Mouse (Mus musculus) olfactory bulb, adult 2 months (tissue): ENCODE measurements around the gene Slc35d2. TPM values are rescaled to one million over a fixed set of nuclear protein-coding genes. Genes with fewer than 3 reads are reported as not detected.
A peak's percentile ranks its signal among the peaks of the same experiment; 100 is the strongest.

Experiments
- H3K27ac ChIP-seq: fragments of 200-500 bp; 2 replicates; pipeline ENCODE4 v1.5.1; 2012; ENCODE audit warnings: low read depth, low read length; ENCODE audit not compliant: insufficient read depth
- H3K4me1 ChIP-seq: fragments of 200-500 bp; 2 replicates; pipeline ENCODE4 v1.6.1; 2012; ENCODE audit warnings: low read length; ENCODE audit not compliant: control insufficient read depth, insufficient read depth
- H3K4me3 ChIP-seq: fragments of 200-500 bp; 2 replicates; pipeline ENCODE4 v1.5.1; 2012; ENCODE audit warnings: mild to moderate bottlenecking, low read depth, low read length, moderate library complexity; ENCODE audit not compliant: insufficient read depth
- CTCF ChIP-seq: fragments of 200-500 bp; IDR thresholded peaks from 2 replicates; pipeline ENCODE4 v1.5.1; 2012; ENCODE audit warnings: low read depth, mild to moderate bottlenecking, low read length, moderate library complexity; ENCODE audit not compliant: insufficient read depth
- POLR2A ChIP-seq: fragments of 200-500 bp; IDR thresholded peaks from 2 replicates; pipeline ENCODE4 v1.6.1; 2012; ENCODE audit warnings: mild to moderate bottlenecking, low read depth, low read length, moderate library complexity; ENCODE audit not compliant: insufficient read depth
- WGBS: fragments of 180-500 bp; shearing (Covaris S2); methylation state at CpG from one replicate; pipeline ENCODE4 v1.1.7; 2018; 5-methylcytosine and 5-hydroxymethylcytosine counted together
- polyA plus RNA-seq: library from polyadenylated mRNA; stranded (reverse); fragments of >200 nt; gene quantifications from 2 replicates; pipeline ENCODE4 v1.2.4, GENCODE M21; 2012; ENCODE audit warnings: low replicate concordance; ENCODE audit not compliant: missing spikeins, insufficient read depth, insufficient read length

Gene Slc35d2
- polyA plus RNA-seq, 1 experiment: not detected

GRCm38 (mm10) chr13:64155171-64155571, 26.0 kb upstream of the Slc35d2 start:
- Histone ChIP-seq H3K27ac (no peak overlapping the region), H3K4me3 (no peak overlapping the region), H3K4me1 (peaks cover 5% of the 10 kb centered on the region)
- no peak for TF ChIP-seq POLR2A
- 53% methylated on average over 1 of the region's 1 CpGs for WGBS

- Histone ChIP-seq H3K27ac (no peak overlapping the region), H3K4me1 (peaks cover 5% of the 10 kb centered on the region), H3K4me3 (no peak overlapping the region)
- TF ChIP-seq CTCF: no peak
- no peak for TF ChIP-seq POLR2A
- 70% methylated on average over 2 of the region's 2 CpGs for WGBS
Observed at GRCm38 (mm10) chr13:64154651-64155050, 25.5 kb upstream of the Slc35d2 start.

DNA sequence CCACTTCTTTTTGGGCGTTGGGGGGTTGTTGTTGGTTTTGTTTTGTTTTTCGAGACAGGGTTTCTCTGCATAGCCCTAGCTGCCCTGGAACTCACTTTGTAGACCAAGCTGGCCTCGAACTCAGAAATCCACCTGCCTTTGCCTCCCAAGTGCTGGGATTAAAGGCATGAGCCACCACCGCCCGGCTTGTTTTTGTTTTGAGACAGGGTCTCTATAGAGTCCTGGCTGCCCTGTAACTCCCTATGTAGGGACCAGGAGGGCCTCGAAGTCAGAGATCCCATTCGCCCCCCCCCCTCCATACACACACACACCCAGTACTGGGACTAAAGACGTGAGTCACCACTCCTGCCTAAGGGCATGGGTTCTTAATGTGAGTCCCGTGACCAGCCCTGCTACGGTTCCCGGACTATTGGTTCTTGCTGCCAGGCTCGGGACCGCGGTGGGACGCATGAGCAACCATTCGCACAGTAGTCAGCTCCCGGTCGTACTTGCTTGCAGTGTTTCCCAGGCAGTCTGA, 24.6 kb upstream of the Slc35d2 start:
- Histone ChIP-seq H3K27ac (no peak overlapping the region), H3K4me1 (peaks cover 5% of the 10 kb centered on the region), H3K4me3 (peak overlapping the region; percentile 85)
- TF ChIP-seq POLR2A (no peak), CTCF (no peak)
- 1% methylated on average over 17 of the region's 18 CpGs for WGBS

DNA sequence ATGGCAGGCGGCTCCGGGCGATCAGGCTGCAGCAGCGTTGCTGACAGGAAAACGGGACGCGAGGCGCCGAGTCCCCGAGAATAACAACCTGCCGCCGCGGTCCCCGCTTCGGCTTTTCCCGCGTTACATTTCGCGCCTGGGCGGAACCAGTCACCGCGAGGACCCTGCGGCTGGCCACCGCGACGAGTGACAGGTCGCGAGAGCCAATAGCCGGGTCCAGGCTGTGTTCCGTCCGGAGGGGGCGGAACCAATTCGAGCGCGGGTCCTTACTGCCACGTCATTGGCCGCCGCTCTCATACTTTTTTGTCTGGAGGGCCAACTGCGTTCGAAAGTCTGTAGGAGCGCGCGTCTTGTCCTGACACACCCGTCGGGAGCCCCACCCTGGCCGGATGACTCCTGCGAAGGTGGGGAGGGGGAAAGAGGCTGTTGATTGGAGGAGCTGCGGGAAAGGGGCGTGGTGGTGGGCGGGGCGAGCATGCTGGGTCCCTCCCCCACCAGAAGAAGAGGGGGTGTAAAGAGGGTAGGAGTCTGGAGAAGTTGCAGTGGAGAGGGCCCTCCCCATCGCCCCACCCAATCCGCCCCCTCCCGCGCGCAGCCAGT, 24.0 kb upstream of the Slc35d2 start, which contains the start of gene Zfp367:
Zfp367 (minus strand) TSS at position 120 of the 600 bp plus-strand sequence.
- TF ChIP-seq POLR2A (no peak), CTCF (no peak)
- under 1% methylated on average over 55 of the region's 56 CpGs for WGBS
- Histone ChIP-seq H3K4me1 (peaks cover 5% of the 10 kb centered on the region), H3K27ac (no peak within 1 kb of the TSS), H3K4me3 (peak within 1 kb of the TSS; percentile 85)

DNA sequence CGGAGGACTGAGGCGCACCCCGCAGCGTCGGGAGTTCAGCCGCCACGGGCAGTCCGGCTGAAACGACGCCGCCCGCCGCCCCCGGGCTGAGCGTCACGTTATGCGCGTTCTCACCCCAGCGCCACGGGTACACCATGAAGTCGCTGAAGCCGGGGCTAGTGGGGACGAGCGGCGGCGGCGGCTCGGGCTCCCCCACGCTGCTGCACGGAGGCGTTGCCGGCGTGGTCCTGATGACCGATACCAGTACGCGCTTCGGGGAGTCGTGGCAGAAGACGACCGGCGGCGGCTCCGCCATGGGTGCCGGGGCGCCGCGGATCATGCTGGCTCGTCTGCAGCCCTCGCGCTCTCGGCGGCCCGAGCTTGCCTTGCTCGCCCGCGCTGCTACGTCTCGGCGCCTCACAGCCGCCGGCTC, 23.5 kb upstream of the Slc35d2 start:
- no peak overlapping the region for H3K27ac ChIP-seq
- H3K4me3 ChIP-seq: peak overlapping the region; percentile 85
- peaks cover 5% of the 10 kb centered on the region for H3K4me1 ChIP-seq
- WGBS: under 1% methylated on average over 61 of the region's 61 CpGs
- TF ChIP-seq POLR2A: no peak
- no peak for TF ChIP-seq CTCF

- under 1% methylated on average over 41 of the region's 42 CpGs for WGBS
- no peak overlapping the region for H3K27ac ChIP-seq
Observed at GRCm38 (mm10) chr13:64152241-64152669, 23.1 kb upstream of the Slc35d2 start.

DNA sequence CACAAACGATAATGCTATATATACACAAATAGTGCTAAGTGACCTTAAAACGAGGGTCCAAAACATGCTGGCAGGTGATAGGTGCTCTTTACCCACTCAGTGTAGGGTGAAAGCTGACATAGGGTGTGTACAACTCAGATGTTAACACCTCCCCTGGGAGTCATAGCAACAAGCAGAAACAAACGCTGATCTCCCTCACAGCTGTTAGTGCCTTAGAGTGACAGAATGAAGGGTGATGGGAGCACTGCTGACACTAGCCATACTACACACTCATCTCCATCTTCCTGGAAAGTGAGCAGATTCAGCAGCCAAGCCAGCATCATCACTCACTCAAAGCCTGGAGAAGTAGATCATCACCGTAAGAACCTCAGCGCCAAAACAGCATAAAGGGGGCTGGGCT, 21.0 kb upstream of the Slc35d2 start:
- TF ChIP-seq POLR2A: no peak
- no peak for TF ChIP-seq CTCF
- H3K4me1 ChIP-seq: peaks cover 5% of the 10 kb centered on the region
- WGBS: 70% methylated on average over 5 of the region's 5 CpGs
- H3K27ac ChIP-seq: no peak overlapping the region
- H3K4me3 ChIP-seq: no peak overlapping the region

More at GRCm38 (mm10) chr13:64152241-64152669, 23.1 kb upstream of the Slc35d2 start:
- Histone ChIP-seq H3K4me3 (peak overlapping the region; percentile 85), H3K4me1 (peaks cover 5% of the 10 kb centered on the region)
- TF ChIP-seq POLR2A: no peak
- TF ChIP-seq CTCF: no peak

- Histone ChIP-seq H3K27ac (no peak overlapping the region), H3K4me1 (peaks cover 3% of the 10 kb centered on the region; the same call in 1 of the 2 replicates), H3K4me3 (peak overlapping the region; percentile 46; the same call in 1 of the 2 replicates)
- WGBS: 36% methylated on average over 15 of the region's 15 CpGs
- TF ChIP-seq POLR2A (no peak), CTCF (no peak)
Observed at GRCm38 (mm10) chr13:64129616-64130375, 628 bp upstream of the Slc35d2 start.

DNA sequence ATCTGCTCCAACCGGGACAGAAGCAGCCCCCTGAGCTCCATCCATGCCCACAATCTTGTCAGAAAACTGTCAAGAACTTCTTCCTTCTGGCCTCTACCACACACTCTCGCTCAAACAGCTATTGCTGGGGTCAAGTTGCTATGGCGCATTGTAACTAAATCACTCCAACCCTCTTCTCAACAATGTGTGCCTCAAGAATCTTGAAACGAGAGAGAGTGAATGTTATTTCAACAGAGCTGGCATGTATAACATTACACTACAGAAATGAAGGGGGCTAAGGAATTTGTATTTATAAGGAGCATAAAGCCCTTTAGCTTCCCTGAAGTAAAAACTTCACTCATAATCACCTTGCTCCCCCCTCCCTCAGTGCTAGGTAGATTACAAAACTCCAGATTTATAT, 2.9 kb downstream of the Slc35d2 start:
- Histone ChIP-seq H3K27ac (no peak overlapping the region), H3K4me1 (peaks cover 3% of the 10 kb centered on the region; the same call in 1 of the 2 replicates), H3K4me3 (no peak overlapping the region)
- TF ChIP-seq POLR2A (no peak), CTCF (no peak)
- 74% methylated on average over 4 of the region's 4 CpGs for WGBS
